Mouse (Mus musculus): ENCODE measurements around the gene Ccdc42. TPM values are rescaled to one million over a fixed set of nuclear protein-coding genes. Genes with fewer than 3 reads are reported as not detected.

Ccdc42 gene
- total RNA-seq (2015; ENCODE audit: low replicate concordance) (not detected in 2 replicates), total RNA-seq (2017; ENCODE audit: low replicate concordance) (not detected in 2 replicates)

DNA sequence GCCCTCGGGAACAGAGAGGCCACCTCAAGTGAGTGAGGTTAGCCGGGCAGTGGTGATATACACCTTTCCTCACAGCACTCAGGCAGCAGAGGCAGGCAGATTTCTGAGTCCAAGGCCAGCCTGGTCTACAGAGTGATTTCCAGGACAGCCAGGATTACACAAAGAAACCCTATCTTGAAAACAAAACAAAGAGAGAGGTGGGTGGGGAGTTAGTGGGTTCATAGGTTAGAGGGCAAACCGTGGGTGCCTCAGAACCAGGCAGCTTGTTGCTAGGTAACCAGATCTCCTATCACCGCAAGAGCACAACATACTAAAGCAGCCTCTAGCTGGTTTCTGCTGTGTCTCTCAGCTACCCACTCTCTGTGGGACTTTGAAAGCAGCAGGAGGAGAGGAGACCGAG, at the start of gene Ccdc42:
TSS of gene Ccdc42 (plus strand) at position 301 of the 400 bp plus-strand sequence.
- ATAC-seq (replicated peaks; ENCODE audit: low FRiP score, poor library complexity, severe bottlenecking), result no peak

DNA sequence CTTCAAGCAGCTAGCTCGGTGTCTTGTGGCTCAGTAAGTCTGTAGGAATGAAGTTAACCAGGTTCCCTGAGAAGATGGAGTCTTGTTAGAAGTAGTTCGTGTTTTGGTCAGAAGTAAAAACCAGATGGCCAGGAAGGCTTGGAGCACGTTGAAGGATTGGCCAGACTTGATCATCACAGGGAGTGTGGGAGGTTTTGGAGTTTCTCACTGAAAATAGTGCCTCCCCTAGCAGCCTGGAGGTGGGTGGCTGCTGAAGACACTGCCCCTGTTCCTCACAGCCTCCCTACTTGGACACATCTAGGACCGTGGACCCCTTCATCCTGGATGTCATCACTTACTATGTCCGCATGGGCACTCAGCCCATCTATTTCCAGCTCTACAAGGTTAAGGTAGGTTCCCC, 47.2 kb upstream of the Ccdc42 start:
- no peak for ATAC-seq (replicated peaks; ENCODE audit: low FRiP score, poor library complexity, severe bottlenecking)

DNA sequence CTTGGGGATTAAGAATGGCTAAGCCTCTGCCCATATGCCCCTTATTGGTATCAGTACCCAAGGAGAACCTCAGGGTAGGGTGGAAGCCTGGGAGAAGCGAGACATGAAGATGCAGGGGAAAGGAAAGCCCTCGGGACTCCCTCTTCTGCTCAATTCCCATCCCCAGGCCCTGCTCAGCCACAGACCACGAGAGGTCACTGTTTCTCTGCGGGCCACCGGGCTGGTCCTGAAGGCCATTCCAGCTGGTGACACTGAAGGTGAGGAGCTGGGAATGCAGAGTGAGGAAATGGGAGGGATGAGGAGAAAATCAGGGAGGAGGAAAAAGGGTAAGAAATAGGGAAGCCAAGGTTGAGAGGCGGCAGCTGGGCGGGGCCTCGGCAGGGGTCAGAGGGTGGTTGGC, 42.3 kb upstream of the Ccdc42 start:
- ATAC-seq (replicated peaks; ENCODE audit: low FRiP score, poor library complexity, severe bottlenecking), result no peak

GRCm38 (mm10) chr11:68545172-68545571, 41.6 kb upstream of the Ccdc42 start:
- ATAC-seq (replicated peaks; ENCODE audit: low FRiP score, poor library complexity, severe bottlenecking), result no peak

DNA sequence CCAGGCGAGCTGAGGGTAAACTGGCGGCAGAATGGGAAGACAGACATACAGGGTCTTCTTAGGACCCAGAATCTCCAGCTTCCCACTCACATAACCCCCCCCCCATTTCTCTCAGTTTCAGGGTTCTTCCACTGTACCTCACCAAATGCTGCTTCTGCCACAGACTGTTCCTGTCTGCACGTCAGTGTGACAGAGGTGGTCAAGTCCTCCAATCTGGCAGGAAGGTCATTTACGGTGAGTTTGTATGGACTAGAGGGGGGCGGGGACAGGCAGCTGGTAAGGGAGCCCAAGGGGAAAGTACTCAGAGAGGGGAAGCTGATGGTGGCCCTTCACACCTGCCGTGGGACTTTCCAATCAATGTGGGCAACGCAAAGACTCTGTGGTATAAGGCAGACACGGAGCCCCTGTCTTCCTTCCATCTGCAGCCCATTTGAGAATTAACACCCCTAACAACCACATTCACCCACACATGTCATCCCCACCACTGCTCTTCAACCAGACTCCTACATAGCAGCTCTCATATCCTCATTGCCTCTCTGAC, 41.1 kb upstream of the Ccdc42 start:
- no peak for ATAC-seq (replicated peaks; ENCODE audit: low FRiP score, poor library complexity, severe bottlenecking)

GRCm38 (mm10) chr11:68547484-68547883, 39.3 kb upstream of the Ccdc42 start:
- no peak for ATAC-seq (replicated peaks; ENCODE audit: low FRiP score, poor library complexity, severe bottlenecking)

DNA sequence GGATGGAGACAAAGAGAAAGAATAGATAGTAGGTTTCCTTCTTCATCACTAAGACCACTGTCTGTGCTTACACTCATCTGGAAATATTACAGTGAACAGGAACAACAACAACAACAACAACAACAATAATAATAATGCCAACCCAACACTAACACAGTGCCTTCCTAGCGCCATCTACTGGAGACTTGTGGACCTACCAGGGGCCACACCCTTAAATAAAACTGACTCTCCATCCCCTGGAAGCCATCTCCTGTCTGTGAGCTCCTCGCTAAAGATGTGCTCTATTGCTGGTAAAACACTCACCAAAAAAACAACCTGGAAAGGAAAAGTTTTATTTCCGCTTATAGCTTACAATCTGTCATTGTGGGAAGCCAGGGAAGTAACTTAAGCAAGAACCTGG, 37.2 kb upstream of the Ccdc42 start:
- ATAC-seq (replicated peaks; ENCODE audit: low FRiP score, poor library complexity, severe bottlenecking), result no peak

DNA sequence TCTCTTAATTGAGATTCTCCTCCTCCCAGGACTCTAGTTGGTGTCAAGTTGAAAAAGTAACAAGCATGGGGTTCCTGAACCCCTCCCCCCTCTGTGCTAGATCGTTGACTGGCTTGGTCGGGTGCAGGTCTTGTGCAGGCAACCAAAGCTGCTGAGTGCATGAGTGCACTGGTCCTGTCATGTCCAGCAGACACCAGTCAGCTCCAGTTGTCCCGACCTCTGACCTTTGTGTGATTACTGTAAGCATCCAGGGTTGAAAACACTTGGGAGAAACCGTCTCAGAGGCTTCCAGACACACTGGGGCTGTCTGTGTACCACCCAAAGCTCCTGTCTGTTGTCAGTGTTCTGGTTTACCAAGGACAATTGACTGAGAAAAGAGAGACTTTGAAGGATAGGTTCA, 36.5 kb upstream of the Ccdc42 start:
- no peak for ATAC-seq (replicated peaks; ENCODE audit: low FRiP score, poor library complexity, severe bottlenecking)

DNA sequence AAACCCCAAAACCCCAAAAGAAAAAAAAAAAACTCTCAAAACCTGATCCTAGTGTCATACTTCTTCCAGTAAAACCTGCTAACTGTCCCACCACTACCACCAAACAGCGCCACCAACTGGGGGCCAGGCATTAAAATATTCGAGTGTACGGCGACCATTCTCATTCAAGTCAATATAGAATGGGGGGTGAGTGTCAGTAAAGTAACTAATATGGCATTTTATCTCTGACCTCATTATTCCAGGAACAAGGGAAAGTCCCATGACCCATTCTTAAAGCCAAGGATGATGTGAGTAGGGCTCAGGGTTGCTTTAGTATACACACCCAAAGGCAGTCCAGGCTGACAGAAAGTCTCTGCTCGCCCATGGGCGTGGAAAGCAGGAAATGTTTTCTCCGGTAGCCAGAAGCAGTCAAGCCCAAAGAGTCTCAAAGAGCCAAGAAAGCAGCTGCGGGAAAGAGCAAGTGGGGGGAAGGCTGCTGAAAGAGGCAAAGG, 32.8 kb upstream of the Ccdc42 start:
- ATAC-seq (replicated peaks; ENCODE audit: low FRiP score, poor library complexity, severe bottlenecking), result no peak

DNA sequence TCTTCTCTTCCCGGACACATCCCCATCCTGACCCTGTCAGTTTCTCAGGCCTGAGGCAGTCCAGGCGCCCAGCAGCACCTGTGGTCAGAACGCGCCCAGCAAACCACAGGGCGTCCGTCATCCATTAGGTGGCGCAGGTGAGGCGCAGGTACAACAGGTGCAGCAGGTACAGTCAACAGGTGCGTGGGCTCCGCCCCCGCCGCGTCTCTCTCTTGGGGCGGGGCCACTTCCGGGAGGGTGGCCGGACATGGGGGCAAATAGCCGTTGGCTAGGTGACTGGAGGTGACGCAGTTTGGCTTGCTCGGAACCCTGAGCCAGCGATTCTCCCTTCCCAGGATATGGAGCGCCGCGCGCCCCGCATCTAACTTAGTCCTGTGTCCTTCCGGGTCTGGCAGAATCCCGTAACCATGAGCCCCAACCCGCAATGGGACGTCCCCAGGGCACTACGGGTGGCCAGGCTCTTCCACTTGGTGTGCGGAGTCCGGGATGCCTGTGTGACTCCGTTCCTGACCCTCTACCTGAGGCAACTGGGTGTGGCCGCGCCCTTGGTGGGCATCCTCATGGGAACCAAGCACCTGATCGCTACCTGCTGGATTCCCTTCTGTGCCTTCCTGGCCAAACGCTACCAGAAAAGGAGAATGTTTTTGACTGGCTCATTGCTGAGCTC, 30.8 kb upstream of the Ccdc42 start, which contains the start of gene Mfsd6l:
TSS of gene Mfsd6l (plus strand) at position 269 of the 667 bp plus-strand sequence.
- no peak for ATAC-seq (replicated peaks; ENCODE audit: low FRiP score, poor library complexity, severe bottlenecking)

GRCm38 (mm10) chr11:68559546-68559945, 27.3 kb upstream of the Ccdc42 start:
- no peak for ATAC-seq (replicated peaks; ENCODE audit: low FRiP score, poor library complexity, severe bottlenecking)

DNA sequence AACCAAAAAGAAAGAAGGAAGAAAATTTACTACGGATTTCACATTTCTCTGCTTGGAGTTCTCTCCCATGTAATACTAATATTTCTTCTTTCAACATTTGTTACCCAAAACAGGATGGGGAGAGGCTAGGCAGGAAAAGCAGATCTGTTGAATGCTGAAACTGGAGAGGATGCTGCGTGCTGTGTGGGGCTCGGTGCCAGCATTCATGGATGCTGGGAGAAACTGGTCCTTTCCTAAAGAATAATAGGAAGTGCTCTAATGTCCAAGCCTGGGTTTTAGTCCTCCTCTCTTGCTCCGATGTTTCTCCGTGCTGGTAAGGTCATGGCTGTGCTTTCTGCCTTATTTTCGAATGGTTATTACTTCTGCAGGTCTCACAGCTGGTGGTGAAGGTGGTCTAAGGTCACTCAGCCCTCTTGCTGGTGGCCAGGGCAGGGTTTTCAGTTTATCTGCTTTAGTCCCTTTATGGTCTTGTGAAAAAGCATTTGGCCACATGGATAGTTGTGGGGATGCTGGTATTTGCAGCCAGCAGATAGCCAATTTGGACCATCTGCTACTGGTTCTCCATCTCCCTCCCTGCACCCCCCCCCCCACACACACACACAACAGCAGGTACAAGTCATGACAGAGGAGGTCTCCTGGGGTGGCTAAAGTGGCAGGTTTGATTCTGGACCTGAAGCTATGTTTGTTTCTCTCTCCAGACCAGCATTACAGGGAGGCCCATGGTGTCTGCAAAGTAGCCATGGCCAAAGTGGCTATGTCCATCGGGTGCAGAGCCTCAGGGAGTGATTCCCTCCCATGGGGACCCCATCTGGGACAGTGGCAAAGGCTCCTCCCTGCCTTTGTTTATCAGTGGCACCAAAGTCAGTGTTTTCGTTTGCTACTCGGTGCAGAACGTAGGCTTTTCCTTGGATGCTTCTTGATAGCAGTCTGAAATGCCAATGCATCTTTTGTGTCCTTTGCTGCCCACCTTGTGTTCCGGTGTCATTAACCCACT, 24.6 kb upstream of the Ccdc42 start:
- ATAC-seq (replicated peaks; ENCODE audit: low FRiP score, poor library complexity, severe bottlenecking), result no peak

DNA sequence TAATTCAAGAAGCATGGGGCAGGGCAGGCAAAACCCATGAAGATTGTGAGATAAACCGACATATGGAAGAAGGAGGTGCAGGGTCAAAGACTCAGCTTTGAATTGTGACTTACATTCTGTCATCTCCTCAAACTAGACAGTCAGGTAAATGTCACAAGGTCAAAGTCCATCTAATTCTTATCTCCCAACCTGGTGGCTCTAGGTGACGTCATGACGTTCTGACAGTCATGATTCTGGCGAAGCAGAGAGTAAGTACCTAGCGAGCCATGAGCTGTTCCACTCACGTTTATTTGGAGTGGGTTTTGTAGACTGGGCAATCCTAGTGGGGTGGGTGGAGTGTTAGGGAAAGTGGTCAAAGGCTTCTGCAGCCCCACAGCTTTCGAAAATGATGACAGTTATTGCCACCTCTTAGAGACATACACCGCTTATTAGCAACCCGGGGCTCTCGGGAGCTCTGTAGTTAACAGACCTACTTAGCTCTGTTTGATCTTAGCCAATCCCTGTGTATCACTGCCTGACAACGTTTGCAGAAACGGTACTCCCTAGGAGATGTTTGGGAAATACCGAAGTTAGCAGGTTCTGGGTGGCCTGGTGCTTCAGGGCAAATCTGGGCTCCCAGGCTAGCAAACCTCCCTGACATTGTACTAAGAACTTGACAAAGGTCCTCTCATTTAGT, 22.3 kb upstream of the Ccdc42 start:
- no peak for ATAC-seq (replicated peaks; ENCODE audit: low FRiP score, poor library complexity, severe bottlenecking)

GRCm38 (mm10) chr11:68565032-68565429, 21.8 kb upstream of the Ccdc42 start:
- no peak for ATAC-seq (replicated peaks; ENCODE audit: low FRiP score, poor library complexity, severe bottlenecking)

DNA sequence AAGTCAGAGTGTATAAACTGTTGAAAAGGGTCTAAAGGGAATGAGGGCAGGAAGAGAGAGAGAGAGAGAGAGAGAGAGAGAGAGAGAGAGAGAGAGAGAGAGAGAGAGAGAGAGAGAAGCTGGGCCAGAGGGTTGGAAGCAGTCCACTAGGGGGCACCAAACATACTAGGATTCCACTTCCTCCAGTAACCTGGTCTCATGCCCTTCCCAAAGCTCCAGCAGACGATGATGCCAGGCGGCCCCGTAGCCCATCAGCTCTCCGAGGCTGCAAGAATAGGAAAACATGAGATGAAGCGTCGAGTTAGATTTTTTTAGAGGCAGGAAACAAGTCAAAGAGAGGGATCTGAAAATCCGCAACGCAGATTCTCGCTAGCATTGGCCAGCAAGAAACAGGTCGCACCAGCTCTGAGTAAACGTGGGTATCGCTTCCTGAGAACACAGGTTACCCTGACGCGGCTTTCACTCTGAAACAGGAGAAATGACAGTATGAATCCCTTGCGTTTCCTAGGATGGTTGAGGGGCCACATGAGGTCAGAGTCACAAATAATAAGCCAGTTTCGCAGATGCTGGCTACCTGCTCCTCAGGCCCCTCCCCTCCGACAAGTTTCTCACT, 20.3 kb upstream of the Ccdc42 start:
- peak; percentile 60; the same call in 1 of the 2 replicates for ATAC-seq (replicated peaks; ENCODE audit: low FRiP score, poor library complexity, severe bottlenecking)

DNA sequence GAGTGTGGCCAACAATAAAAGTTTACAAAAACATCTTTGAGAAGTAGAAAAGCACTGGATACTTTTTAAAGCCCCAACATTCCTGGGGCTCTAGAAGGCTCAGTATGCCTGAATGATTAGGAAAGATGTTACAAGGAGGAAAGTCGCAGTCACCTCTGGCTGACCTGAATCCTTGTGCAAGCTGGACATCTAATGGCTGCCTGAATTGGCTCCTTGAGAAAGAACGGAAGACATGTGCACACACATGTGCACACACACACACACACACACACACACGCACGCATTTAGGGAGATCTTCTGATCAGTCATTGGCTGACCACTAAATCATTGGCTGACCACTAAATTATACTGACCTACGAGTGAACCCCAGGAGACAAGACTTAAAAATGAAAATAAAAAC, 16.0 kb upstream of the Ccdc42 start:
- no peak for ATAC-seq (replicated peaks; ENCODE audit: low FRiP score, poor library complexity, severe bottlenecking)

DNA sequence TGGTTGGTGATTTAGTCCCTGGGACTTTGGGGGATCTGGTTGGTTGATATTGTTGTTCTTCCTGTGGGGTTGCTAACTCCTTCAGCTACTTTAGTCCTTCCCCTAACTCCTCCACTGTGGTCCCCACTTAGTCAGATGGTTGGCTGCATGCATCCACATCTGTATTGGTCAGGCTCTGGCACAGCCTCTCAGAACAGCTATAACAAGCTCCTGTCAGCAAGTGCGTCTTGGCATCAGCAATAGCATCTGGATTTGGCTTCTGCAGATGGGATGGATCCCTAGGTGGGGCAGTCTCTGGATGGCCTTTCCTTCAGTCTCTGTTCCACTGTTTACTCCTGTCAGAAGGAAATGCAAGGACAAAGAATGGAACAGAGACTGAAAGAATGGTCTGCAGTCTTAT, 9.7 kb upstream of the Ccdc42 start:
- no peak for ATAC-seq (replicated peaks; ENCODE audit: low FRiP score, poor library complexity, severe bottlenecking)

GRCm38 (mm10) chr11:68579462-68579881, 7.3 kb upstream of the Ccdc42 start:
- ATAC-seq (replicated peaks; ENCODE audit: low FRiP score, poor library complexity, severe bottlenecking), result no peak

- no peak for ATAC-seq (replicated peaks; ENCODE audit: low FRiP score, poor library complexity, severe bottlenecking)
Observed at GRCm38 (mm10) chr11:68580566-68580965, 6.3 kb upstream of the Ccdc42 start.

Data from erythroid progenitor cell, adult 5-6 weeks (primary cell).